Mouse (Mus musculus) mouse trophoblast stem cell (cell line): ENCODE measurements around the gene Tnfrsf26.
"Not testable (repeated sequence)": the region's sequence is repeated elsewhere in the genome, so short reads cannot be mapped to it uniquely, and the experiment has no call there.

Source experiments
- in situ Hi-C, 2 experiments: fragments of 300-500 bp; cut with MseI, MboI; formaldehyde crosslinking; loops; 2 replicates in 1 of 2; 3 replicates in 1 of 2; pipeline ENCODE4 v1.15.1; 2025

Gene Tnfrsf26

DNA sequence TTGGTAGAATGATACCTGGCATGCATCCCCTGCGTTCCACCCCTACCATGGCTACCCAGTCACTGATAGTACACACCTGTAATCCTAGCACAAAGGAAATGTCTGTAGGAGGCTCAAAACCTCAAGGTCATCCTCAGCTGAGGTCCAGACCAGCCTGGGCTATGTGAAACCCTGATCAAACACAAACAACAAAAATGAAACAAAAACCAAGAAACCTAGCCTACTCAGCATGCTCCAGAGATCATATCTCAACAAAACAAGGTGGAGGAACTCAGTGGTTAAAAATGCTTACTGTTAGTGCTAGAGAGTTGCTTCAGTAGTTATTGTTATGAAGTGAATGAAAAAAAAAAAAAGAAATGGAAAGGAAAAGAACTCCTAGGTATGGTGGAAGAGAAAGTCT is at the start of gene Tnfrsf26:
Tnfrsf26 (minus strand) TSS at position 183 of the 400 bp plus-strand sequence.
- in situ Hi-C loops = no loop called here

DNA sequence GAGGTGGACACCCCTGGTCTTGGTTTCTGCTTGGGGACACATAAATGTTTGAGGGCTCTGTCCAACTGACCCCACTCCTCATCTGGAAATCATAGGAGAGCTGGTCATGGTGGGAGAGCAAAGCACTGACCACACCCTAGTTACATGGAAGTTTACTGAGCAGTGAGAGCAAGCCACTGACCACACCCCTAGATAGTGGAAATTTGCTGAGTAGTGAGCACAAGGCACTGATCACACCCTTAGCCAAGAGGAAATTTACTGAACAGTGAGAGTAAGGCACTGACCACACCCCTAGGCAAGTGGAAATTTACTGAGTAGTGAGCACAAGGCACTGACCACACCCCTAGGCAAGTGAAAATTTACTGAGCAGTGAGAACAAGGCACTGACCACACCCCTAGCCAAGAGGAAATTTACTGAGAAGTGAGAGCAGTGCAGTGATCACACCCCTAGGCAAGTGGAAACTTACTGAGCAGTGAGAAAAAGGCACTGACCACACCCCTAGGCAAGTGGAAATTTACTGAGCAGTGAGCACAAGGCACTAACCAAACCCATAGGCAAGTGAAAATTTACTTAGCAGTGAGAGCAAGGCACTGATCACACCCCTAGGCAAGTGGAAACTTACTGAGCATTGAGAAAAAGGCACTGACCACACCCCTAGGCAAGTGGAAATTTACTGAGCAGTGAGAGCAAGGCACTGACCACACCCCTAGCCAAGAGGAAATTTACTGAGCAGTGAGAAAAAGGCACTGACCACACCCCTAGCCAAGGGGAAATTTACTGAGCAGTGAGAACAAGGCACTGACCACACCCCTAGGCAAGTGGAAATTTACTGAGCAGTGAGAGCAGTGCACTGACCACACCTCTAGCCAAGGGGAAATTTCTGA is 38.1 kb upstream of the Tnfrsf26 start:
- in situ Hi-C loops = no loop called here

DNA sequence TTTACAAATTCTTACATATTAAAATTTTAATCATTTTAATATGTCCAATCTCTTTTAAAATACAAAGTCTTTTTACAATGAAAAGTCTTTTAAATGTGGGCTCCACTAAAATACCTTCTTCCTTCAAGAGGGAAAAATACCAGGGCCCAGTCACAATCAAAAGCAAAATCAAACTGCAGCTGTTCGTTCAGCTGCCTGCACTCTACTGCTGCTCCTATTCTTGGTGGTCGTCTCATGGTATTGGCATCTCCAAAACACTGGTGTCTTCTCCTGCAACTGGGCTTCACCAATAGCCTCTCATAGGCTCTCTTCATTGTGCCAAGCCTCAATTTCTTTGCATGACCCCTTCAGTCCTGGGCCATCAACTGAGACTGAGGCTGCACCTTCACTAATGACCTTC is 34.9 kb upstream of the Tnfrsf26 start:
- in situ Hi-C loops = no loop called here

DNA sequence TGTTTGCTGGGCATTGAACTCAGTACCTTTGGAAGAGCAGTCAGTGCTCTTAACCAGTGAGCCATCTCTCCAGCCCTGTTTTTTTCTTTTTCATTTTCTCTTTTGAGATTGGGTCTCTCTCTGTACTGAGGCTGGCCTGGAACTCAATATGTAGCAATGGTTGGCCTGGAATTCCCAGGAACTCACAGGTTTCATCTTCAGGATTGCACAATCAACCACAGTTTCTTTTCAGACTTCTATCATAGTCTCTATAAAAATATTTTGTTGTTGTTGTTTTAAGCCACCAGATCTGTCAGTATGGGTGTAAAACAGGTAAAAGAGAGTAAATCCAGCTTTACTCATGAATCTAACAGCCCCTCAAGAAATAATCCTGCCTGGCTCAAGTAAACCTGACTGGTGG is 32.3 kb upstream of the Tnfrsf26 start:
- in situ Hi-C loops = no loop called here

DNA sequence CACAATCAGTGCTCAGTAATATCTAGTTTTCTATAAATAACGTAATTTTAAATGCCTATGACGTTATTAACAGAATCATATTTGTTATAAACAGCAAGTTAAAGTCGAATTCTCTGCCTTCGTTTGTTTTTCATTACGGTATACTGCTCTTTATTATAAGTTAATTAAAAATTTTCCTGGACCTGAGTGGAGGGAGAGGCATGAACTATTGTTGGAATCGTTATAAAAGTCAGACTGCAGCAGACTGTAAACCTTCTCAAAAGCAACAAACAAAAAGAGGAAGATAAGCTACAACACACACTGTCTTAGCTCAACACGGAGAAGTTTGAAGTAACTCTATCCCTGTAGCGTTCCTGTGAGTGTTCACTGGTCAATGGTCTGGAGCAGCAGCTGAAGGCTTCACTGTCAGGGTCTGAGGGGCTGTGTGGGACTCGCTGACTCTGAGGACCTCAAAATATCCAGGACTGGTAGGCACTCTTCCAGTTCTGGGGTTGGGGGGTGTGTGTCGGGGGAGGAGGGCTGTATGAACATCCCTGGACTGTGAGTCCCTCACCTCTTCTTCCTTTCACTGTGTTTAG is 21.3 kb upstream of the Tnfrsf26 start:
- in situ Hi-C loops = not testable (repeated sequence)

DNA sequence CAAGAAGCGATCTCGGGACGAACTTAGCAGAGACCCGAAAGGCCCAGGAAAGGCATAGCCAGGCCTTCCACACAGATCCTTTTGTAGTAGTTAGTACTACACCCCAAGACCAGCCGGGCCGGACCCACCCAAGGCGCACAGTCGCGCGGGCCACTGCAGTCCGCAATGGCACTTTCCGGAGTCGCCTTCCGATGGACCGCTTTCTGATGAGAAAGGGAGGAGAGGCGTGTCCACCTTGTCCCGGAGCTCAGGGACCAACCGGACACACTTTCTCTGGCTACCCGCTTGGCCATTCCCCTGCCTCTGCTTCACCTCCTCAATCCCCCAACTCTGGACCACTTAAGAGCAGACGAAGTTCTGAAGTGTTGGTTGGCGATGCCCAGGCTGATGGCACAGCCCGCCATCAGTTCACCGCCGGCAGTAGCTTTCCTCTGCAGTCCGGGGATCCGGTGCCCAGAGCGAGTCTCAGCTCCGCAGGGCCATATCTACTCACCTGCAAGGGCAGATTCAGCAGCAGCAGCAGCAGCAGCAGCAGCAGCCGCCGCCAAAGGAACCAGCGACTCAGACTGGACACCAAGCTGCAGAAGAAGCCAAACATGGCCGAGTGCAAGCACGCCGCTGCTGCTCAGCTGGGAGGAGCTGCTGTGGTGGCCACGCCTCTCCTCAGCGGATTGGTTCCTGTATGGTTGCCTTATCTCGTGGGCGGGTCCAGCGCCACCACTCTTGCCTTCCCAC is 20.7 kb upstream of the Tnfrsf26 start, which contains the start of gene Tnfrsf22:
Tnfrsf22 (minus strand) TSS at position 628 of the 735 bp plus-strand sequence.
- in situ Hi-C loops = no loop called here

DNA sequence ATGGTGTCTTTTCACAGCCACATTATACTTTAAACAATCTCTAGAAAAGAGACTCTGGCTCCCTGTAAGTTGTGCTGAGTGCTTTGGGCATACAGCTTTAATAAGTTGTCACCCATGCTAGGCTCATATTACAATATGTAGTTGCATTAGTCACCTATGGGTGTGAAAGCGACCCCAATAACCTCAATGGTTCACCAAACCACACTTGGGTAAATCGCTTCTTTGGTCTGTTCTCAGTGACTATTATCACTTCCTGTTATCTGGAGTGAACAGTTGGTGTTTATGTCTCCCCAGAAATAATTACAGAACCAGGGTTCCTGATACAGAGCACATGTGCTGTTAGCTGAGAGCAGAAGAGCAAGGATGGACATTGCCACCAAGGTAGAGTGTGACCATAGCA is 15.4 kb upstream of the Tnfrsf26 start:
- in situ Hi-C loops = not testable (repeated sequence)

DNA sequence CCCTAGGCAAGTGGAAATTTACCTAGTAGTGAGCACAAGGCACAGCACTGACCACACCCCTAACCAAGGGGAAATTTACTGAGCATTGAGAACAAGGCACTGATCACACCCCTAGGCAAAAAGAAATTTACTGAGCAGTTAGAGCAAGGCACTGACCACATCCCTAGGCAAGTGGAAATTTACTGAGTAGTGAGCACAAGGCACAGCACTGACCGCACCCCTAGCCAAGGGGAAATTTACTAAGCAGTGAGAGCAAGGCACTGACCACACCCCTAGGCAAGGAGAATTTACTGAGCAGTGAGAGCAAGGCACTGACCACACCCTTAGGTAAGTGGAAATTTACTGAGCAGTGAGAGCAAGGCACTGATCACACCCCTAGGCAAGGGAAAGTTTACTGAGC is 8.2 kb upstream of the Tnfrsf26 start:
- in situ Hi-C loops = no loop called here

DNA sequence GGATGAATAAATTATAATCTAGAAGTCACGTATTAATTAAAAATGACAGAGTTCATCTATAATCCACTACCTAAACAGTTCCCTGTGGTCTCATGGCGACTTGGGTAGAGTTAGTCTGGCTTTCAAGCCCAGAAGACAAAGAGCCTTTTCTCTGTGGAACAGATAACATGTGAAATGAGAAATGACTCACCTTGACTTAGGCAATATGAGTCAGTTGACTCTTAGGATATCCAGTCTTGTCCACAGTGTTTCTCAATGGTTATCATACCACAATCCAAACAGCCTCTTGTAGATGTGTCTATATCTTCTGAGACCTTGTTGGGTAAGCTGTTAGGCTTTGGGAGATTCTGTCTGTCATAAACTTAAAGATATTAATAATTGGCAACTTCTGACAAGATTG is 3.0 kb upstream of the Tnfrsf26 start:
- in situ Hi-C loops = no loop called here

DNA sequence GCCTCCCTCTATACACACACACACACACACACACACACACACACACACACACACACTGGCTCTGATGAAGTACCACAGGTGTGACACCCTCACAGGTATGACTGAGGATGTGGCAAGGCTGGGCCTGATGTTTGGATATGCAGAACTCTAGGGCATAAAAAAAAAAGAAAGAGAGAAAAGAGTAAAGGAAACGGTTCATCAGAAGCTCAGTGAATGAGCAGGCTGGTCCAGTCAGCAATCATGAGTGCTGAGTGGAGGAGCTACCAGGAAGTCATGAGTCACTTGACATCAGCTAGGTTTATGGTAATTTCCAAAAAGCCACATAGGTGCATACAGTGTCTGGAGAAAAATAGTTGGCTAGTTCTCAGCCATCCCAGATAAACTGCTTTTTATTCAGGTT is 979 bp upstream of the Tnfrsf26 start:
- in situ Hi-C loops = no loop called here

DNA sequence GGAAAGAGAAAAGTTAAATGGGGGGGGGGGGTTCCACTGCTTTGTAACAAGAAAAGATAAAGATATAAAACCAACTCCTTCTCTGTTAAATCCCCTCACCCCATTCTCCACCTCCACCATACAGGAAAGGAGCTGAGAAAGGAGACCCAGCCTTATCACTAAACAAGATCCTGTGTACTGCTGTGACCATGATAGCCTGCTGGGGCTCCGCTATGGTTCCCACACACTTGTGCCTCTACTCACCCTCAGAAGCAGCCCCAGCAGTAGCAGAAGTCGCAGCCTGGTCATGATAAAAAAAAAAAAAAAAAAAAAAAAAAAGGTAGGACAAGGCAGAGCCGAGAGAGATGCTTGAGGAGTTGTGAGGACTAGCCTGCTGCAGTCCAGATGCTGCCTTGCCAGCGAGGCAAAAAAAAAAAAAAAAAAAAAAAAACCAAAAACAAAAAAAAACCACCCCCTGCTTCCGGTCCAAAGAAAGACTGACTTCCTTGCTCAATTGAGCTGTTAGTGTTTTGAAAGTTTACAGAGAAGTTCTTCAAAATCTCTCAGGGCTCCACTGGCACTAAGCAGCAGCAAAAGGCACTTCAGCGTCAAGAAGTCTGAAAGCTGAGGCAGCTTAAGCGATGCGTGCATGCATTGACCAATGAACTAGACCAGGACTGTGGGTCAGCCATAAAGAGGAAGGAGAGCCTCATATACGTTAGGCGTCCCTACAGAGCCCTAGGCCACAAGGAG is 801 bp downstream of the Tnfrsf26 start:
- in situ Hi-C loops = no loop called here

DNA sequence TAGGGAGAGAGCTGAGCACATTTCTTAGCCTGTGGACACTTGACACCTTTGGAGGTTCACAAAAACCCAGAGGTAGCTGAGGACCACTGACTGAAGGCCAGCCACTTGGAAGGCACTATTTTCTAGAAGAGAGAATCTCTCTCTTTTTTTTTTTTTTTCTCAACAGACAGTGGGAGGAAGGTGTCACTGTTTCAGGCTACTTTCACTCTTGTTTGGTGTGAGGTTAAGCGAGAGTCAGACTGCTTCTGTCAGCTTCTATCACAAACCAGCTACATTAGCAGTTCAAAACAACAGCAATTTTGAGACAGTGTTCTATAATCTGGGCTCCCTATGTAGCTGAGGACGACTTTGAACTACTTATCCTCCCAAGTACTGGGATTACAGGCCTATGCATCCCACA is 2.3 kb downstream of the Tnfrsf26 start:
- in situ Hi-C loops = no loop called here

DNA sequence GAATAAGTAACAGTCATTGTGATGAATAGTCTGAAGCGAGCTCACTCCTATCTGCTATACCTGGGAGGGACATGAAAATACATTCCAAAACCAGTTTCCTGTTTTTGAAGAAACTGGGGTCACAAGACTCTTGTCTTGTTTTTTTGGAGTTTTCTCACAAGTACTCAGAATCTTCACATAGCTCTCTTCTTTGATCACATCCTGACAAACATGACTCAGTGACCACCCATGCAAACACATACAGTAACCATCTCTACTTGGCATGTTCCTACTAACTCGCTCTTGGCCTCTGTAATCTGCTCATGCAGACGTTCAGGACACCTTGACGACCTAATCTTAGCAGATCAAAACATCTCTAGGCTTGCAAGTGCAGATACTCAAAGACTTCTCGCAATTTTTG is 3.4 kb downstream of the Tnfrsf26 start:
- in situ Hi-C loops = no loop called here

DNA sequence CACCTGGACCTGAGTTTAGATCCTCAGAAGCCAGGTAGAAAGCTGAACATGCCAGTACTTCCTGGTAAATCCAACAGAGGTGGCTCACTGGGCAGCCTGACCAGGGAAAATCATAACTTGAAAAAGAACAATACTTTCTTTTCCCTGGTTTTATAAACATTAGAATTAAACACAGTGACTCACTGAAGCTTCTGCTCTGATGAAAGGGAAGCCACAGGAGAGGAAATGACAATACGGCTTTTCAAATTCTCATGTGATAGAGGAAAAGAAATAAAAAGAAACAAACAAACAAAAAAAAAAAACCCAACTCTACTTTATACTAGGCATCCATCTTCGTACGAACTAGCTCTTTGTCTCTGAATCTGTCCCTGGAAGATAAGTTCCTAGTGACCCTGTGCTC is 4.0 kb downstream of the Tnfrsf26 start:
- in situ Hi-C loops = loop anchor here in 1 of 2 experiments (25.0 kb wide), 1 partner anchor 138 kb away; the partner anchor contains the start of genes Mrgprg and Osbpl5

DNA sequence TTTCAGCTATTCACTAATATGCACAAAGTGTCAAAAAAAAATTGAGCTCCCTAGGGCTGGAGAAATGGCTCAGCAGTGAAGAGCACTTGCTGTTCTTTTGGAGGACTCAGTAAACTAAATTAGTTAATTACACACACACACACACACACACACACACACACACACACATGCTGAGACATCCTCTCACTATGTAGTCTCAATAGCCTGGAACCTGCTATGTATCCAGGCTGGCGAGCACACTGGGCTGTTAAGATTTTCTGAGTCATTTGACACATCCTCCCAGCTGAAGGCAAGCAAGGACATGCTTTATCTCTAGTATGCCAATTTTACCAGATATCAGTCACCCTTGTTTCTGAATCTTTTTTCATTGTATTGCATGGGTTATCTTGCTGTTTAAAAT is 7.6 kb downstream of the Tnfrsf26 start:
- in situ Hi-C loops = loop anchor here in 1 of 2 experiments (25.0 kb wide), 1 partner anchor 141 kb away; the partner anchor contains the start of genes Mrgprg and Osbpl5

DNA sequence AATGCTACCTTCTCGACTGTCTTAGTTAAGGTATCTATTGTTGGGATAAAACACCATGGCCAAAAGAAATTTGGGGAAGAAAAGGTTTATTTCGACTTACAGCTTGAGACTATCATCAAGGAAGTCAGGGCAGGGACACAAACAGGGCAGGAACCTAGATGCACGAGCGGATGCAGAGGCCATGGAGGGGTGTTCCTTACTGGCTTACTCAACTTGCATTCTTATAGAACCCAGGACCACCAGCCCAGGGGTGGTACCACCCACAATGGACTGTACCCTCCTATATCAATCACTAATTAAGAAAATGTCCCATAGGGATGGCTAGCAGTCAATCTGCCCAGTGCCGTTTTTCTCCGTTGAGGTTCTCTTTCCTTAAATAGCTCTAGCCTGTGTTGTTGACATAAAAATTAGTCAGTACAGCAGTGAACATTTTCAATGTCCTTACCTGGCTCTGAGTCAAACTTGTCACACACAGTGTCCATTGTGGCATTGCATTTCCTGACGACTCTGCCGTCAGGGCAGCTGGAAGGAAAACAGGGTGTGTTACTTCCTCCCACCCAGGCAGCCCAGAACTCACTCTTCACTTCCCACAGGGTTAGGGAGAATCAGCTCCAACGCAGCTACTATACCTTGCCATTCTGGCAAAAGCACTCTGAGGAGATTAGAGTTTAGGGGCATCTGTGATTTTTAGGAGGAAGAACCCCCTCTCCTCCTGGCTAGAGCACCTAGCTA is 14.0 kb downstream of the Tnfrsf26 start:
- in situ Hi-C loops = loop anchor here (5.0 to 25.0 kb wide), 4 partner anchors 78 to 148 kb away; partner anchors contain the start of genes Osbpl5 (in 2 of the 2) and Mrgprg (in 1 of the 2)

DNA sequence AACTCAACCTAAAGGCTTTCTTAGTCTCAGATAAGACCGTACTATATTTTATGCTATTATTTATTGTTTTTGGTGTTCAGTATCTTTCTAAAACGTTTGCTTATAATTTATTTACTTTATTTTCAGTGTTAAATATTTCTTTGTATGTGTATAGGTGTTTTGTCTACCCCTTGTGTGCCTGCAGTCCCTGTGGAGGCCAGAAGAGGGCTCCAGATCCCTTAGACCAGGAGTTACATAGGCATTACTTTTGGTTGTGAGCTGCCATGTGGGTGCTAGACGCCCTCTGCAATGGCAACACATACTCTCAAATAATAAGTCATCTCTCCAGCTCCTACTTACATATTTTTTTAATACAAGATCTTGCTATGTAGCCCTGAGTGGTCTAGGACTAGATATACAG is 16.3 kb downstream of the Tnfrsf26 start:
- in situ Hi-C loops = loop anchor here (5.0 to 25.0 kb wide), 4 partner anchors 80 to 150 kb away; partner anchors contain the start of genes Osbpl5 (in 2 of the 2) and Mrgprg (in 1 of the 2)

DNA sequence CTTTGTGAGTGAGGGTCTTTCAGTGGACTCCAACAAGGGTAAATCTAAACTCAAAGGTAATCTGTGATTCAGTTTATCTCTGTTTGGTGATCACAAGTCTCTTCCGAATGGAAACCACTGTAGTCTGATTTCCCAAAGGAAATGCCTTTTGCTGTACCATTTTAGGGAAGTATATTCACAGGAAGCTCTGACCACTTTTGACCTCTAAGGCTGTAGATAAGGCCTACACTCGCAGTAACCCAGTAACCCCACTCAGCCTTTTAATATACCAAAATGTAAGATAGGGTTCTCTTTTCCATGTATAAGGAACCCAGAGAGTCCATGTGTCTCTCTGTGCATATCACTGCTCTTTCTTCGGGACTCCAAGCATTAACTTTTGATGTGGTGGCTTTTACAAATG is 23.2 kb downstream of the Tnfrsf26 start:
- in situ Hi-C loops = loop anchor here in 1 of 2 experiments (25.0 kb wide), 1 partner anchor 157 kb away; the partner anchor contains the start of genes Mrgprg and Osbpl5

DNA sequence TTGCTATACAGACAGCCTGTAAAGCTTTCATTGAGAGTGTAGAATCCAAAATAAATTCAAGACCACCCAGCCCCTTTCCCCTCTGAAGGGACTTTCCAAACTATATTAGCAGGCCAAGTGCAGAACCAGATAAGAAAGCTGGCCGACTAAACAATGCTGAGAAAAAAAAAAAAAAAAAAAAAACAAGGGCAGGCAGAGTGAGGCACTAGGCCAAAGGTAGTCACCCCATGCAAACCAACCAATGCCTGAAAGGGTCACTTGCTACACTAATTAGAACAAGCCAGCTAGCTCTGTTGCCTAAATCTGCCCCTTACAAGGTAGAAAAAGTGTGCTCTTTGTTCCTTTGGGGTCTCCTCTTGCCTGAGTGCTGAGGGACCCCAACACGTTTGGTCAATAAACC is 23.6 kb downstream of the Tnfrsf26 start:
- in situ Hi-C loops = loop anchor here in 1 of 2 experiments (25.0 kb wide), 1 partner anchor 157 kb away; the partner anchor contains the start of genes Mrgprg and Osbpl5

DNA sequence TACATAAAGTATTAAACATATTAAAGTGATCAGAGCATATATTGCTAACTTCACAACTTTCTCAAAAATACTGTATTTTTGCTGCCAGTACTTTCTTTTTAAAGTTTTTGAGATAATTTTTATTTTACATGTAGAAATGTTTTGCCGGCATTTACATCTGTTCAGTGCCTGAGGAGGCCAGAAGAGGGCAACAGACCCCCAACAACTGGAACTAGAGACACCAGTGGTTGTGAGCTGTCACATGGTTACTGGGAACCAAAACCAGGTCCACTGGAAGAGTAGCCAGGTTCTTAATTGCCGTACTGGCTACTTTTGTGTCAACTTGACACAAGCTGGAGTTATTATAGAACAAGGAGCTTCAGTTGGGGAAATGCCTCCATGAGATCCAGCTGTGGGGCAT is 26.8 kb downstream of the Tnfrsf26 start:
- in situ Hi-C loops = loop anchor here in 1 of 2 experiments (25.0 kb wide), 1 partner anchor 161 kb away; the partner anchor contains the start of genes Mrgprg and Osbpl5
